Mouse (Mus musculus): Measurements from ENCODE around the gene Trim10.

DNA sequence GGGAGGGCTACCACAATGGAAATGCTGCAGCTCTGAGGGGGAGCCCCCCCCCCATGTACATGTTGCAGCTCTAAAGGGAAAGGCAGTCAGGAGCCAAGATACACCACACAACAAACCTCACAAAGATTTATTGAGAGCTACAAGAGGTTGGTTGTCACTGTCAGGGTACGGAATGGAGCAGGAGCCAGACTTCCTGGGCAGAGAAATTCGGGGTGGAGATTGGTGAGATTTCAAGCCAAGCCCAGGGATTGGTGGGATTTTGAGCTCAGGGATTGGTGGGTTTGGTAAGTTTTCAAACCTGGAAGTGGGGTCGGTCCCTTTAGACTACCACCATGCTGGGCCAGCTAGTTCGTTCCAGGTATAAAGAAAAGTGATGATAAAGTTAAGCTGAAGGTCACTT, 54.1 kb downstream of the Trim10 start:
- TF ChIP-seq POLR2A (IDR thresholded peaks at IDR 0.05; ENCODE audit: borderline replicate concordance, control insufficient read depth, low read depth, low read length) (no peak), CTCF (IDR thresholded peaks at IDR 0.05; ENCODE audit: control insufficient read depth, insufficient read depth, low read length) (no peak)

Measured in bone marrow, adult 2 months (tissue).